Mouse (Mus musculus) C2C12 (cell line): ENCODE results near the gene Ubash3a.

ENCODE experiments used
- CEBPB ChIP-seq: IDR thresholded peaks from one replicate; pipeline ENCODE4 v1.6.1; 2011; ENCODE audit warnings: low read depth, mild to moderate bottlenecking, control low read depth, moderate library complexity
- CTCF ChIP-seq: IDR thresholded peaks from one replicate; pipeline ENCODE4 v1.5.1; 2011; ENCODE audit not compliant: control insufficient read depth, insufficient read depth, insufficient read length
- FOSL1 ChIP-seq: IDR thresholded peaks from one replicate; pipeline ENCODE4 v1.8.0; 2011; ENCODE audit warnings: mild to moderate bottlenecking, low read length; ENCODE audit not compliant: poor library complexity, insufficient read depth, severe bottlenecking
- MAX ChIP-seq: IDR thresholded peaks from one replicate; pipeline ENCODE4 v1.6.1; 2011; ENCODE audit warnings: mild to moderate bottlenecking, control low read depth
- MYOD1 ChIP-seq: IDR thresholded peaks from one replicate; pipeline ENCODE4 v1.6.1; 2011; ENCODE audit warnings: low read depth; ENCODE audit not compliant: control insufficient read depth, insufficient read length
- MYOG ChIP-seq: IDR thresholded peaks from one replicate; pipeline ENCODE4 v1.6.1; 2011; ENCODE audit not compliant: control insufficient read depth, insufficient read length; ENCODE audit errors: extremely low read depth
- USF1 ChIP-seq: IDR thresholded peaks from one replicate; pipeline ENCODE4 v1.6.1; 2011; ENCODE audit warnings: low read depth, mild to moderate bottlenecking, control low read depth, moderate library complexity

GRCm38 (mm10) chr17:31264372-31264771, 56.7 kb downstream of the Ubash3a start:
- no peak for TF ChIP-seq MYOD1
- TF ChIP-seq MAX, result no peak
- TF ChIP-seq USF1, result no peak
- no peak for TF ChIP-seq CTCF
- TF ChIP-seq FOSL1, result no peak
- TF ChIP-seq MYOG, result no peak
- no peak for TF ChIP-seq CEBPB
